Mouse (Mus musculus): Measurements from ENCODE around the gene Coro7.
A peak's percentile ranks its signal among the peaks of the same experiment; 100 is the strongest.

Gene Coro7

GRCm38 (mm10) chr16:4648416-4649023 lies 31.1 kb downstream of the Coro7 start:
- no peak for DNase-seq (ENCODE audit: extremely low spot score)

- DNase-seq (ENCODE audit: extremely low spot score): no peak
These were observed 31.9 kb downstream of the Coro7 start for GRCm38 (mm10) chr16:4647651-4648141.

- no peak for DNase-seq (ENCODE audit: extremely low spot score)
These were observed 32.7 kb downstream of the Coro7 start for GRCm38 (mm10) chr16:4646831-4647230.

- no peak for DNase-seq (ENCODE audit: extremely low spot score)
These were observed 33.7 kb downstream of the Coro7 start for GRCm38 (mm10) chr16:4645867-4646266.

GRCm38 (mm10) chr16:4643670-4644419 lies 35.7 kb downstream of the Coro7 start:
- DNase-seq (ENCODE audit: extremely low spot score): no peak

GRCm38 (mm10) chr16:4642937-4643336 lies 36.6 kb downstream of the Coro7 start:
- no peak for DNase-seq (ENCODE audit: extremely low spot score)

GRCm38 (mm10) chr16:4642190-4642589 lies 37.4 kb downstream of the Coro7 start:
- DNase-seq (ENCODE audit: extremely low spot score): peak; percentile 60

GRCm38 (mm10) chr16:4641119-4641838 lies 38.3 kb downstream of the Coro7 start:
- DNase-seq (ENCODE audit: extremely low spot score): no peak

GRCm38 (mm10) chr16:4640267-4641005 lies 39.1 kb downstream of the Coro7 start:
- no peak for DNase-seq (ENCODE audit: extremely low spot score)

GRCm38 (mm10) chr16:4639831-4640237 lies 39.7 kb downstream of the Coro7 start, which contains the start of the genes Vasn and Dnaja3:
Gene Vasn, plus strand, starts transcription at chr16:4639941.
Gene Dnaja3, plus strand, starts transcription at chr16:4639989.
- DNase-seq (ENCODE audit: extremely low spot score): peak; percentile 90

GRCm38 (mm10) chr16:4638891-4639390 lies 40.6 kb downstream of the Coro7 start:
- no peak for DNase-seq (ENCODE audit: extremely low spot score)

- no peak for DNase-seq (ENCODE audit: extremely low spot score)
These were observed 43.8 kb downstream of the Coro7 start for GRCm38 (mm10) chr16:4635760-4636159.

GRCm38 (mm10) chr16:4634681-4635080 lies 44.9 kb downstream of the Coro7 start:
- no peak for DNase-seq (ENCODE audit: extremely low spot score)

- DNase-seq (ENCODE audit: extremely low spot score): no peak
These were observed 45.9 kb downstream of the Coro7 start for GRCm38 (mm10) chr16:4633661-4634060.

GRCm38 (mm10) chr16:4632050-4632449 lies 47.5 kb downstream of the Coro7 start:
- no peak for DNase-seq (ENCODE audit: extremely low spot score)

GRCm38 (mm10) chr16:4629950-4630349 lies 49.6 kb downstream of the Coro7 start:
- peak; percentile 81 for DNase-seq (ENCODE audit: extremely low spot score)

- no peak for DNase-seq (ENCODE audit: extremely low spot score)
These were observed 50.6 kb downstream of the Coro7 start for GRCm38 (mm10) chr16:4628898-4629419.

- DNase-seq (ENCODE audit: extremely low spot score): no peak
These were observed 52.5 kb downstream of the Coro7 start for GRCm38 (mm10) chr16:4627105-4627504.

GRCm38 (mm10) chr16:4624481-4625110 lies 55.0 kb downstream of the Coro7 start, which contains the start of gene Pam16:
Gene Pam16, minus strand, starts transcription at chr16:4624988.
- peak; percentile 92 for DNase-seq (ENCODE audit: extremely low spot score)

- no peak for DNase-seq (ENCODE audit: extremely low spot score)
These were observed 55.5 kb downstream of the Coro7 start for GRCm38 (mm10) chr16:4624074-4624473.

GRCm38 (mm10) chr16:4616829-4617228 lies 62.7 kb downstream of the Coro7 start:
- no peak for DNase-seq (ENCODE audit: extremely low spot score)
